Comparison of ENCODE assay signal across 12 mouse cellular contexts in genomic region chr9:106308555-106308954, GRCm38 (mm10). TPM values are rescaled to one million over a fixed set of nuclear protein-coding genes. Genes with fewer than 3 reads are reported as not detected.
DNase-seq lines count a peak whose midpoint lies in the region; ATAC-seq and TF ChIP-seq lines count a peak whose summit lies in the region.
"Had no signal": no experiment of that assay in that cellular context is flagged by ENCODE, and none has a peak within 500 bp of the region (broad histone marks: within the 10 kb centered on the region; RNA-seq: fewer than 3 reads in every experiment).

No protein-coding gene starts in this region.

- 78% methylated on average over 2 of the region's 2 CpGs for WGBS in embryonic facial prominence, embryonic 15.5 days

- no peak for TF ChIP-seq CTCF in left cerebral cortex, adult 2 months (IDR thresholded peaks at IDR 0.05)

- no peak for ATAC-seq in embryonic facial prominence, embryonic 15.5 days (ENCODE audit: insufficient number of reproducible peaks, low FRiP score, low TSS enrichment, low read depth)
- peak; percentile 82 for ATAC-seq in megakaryocyte, adult 5-6 weeks (ENCODE audit: poor library complexity, severe bottlenecking)
- ATAC-seq: Patski had no signal

- peaks cover 19% of the 10 kb centered on the region; the same call in 1 of the 2 replicates for H3K4me1 ChIP-seq in embryonic facial prominence, embryonic 15.5 days

- peak overlapping the region; percentile 87 for H3K27ac ChIP-seq in left cerebral cortex, adult 2 months
- peak overlapping the region; percentile 34; the same call in 1 of the 2 replicates for H3K27ac ChIP-seq in embryonic facial prominence, embryonic 15.5 days (replicated peaks)

- H3K36me3 ChIP-seq in embryonic facial prominence, embryonic 15.5 days = no peaks in the 10 kb centered on the region

- H3K9me3 ChIP-seq in embryonic facial prominence, embryonic 15.5 days (replicated peaks) = no peaks in the 10 kb centered on the region

- no peak for DNase-seq in left cerebral cortex, adult 2 months (ENCODE audit: extremely low spot score in 1 of 2, low spot score in 2 of 2)
- DNase-seq in left cerebral cortex, adult 11 months (ENCODE audit: low spot score) = no peak
- DNase-seq in kidney, postnatal 25 days = peak; percentile 42 to 59
- no peak for DNase-seq in frontal cortex, postnatal 14 days (ENCODE audit: low spot score in 2 of 2)
- DNase-seq in ovary, postnatal 36 days (ENCODE audit: low spot score) = no peak
- DNase-seq in cerebellum, adult 11 months = no peak
- DNase-seq: cerebellum, adult 11-12 months; left cerebral cortex, postnatal 4 days; retina, postnatal 1 day had no signal

- H3K27me3 ChIP-seq in embryonic facial prominence, embryonic 15.5 days = no peaks in the 10 kb centered on the region
- H3K27me3 ChIP-seq: Patski had no signal

- no peak overlapping the region for H3K4me3 ChIP-seq in left cerebral cortex, adult 2 months
- no peak overlapping the region for H3K4me3 ChIP-seq in embryonic facial prominence, embryonic 15.5 days (replicated peaks)

- no peak overlapping the region for H3K4me2 ChIP-seq in embryonic facial prominence, embryonic 15.5 days (replicated peaks)

- H3K9ac ChIP-seq in embryonic facial prominence, embryonic 15.5 days = no peak overlapping the region

- intact Hi-C loops in left cerebral cortex, adult 2 months (cut with DNase I) = no loop called here

RNA-seq across cellular contexts. Expression of gene Poc1a, which starts 27.7 kb away (rescaled TPM):
- total RNA-seq in left cerebral cortex, adult 2 months (2021) = 10 to 100 TPM; 18.6 to 19.6 TPM
- 22.4 and 32.8 TPM in 2 replicates for polyA plus RNA-seq in embryonic facial prominence, embryonic 15.5 days (2015; fragmentation: Nextera tagmentation; extraction: Ambion mirVana)
- 26.7 and 37.1 TPM in 2 replicates for total RNA-seq in megakaryocyte, adult 5-6 weeks (2015)
- total RNA-seq in megakaryocyte, adult 5-6 weeks (2017) = 15.7 and 23.1 TPM in 2 replicates

RNA-seq across cellular contexts. Expression of gene Dusp7, which starts 59.9 kb away (rescaled TPM):
- total RNA-seq in left cerebral cortex, adult 2 months (2021) = 100 to 1,000 TPM; 105 to 115 TPM
- polyA plus RNA-seq in embryonic facial prominence, embryonic 15.5 days (2015; fragmentation: Nextera tagmentation; extraction: Ambion mirVana) = 42.3 and 44.2 TPM in 2 replicates
- 71.0 and 83.1 TPM in 2 replicates for total RNA-seq in megakaryocyte, adult 5-6 weeks (2015)
- 28.1 and 35.0 TPM in 2 replicates for total RNA-seq in megakaryocyte, adult 5-6 weeks (2017)

Comparison
In these comparisons a context has a peak if more than half of its experiments do, and no peak if none do; other contexts are left out.
1. DNase-seq: peak in kidney, postnatal 25 days (2 of 2); none in left cerebral cortex, adult 2 months (0 of 2), left cerebral cortex, adult 11 months (single experiment), frontal cortex, postnatal 14 days (0 of 2), ovary, postnatal 36 days (single experiment) and cerebellum, adult 11 months (single experiment).